Mouse (Mus musculus): Measurements from ENCODE around the gene Sept9.
A peak's percentile ranks its signal among the peaks of the same experiment; 100 is the strongest.

Gene Sept9

DNA sequence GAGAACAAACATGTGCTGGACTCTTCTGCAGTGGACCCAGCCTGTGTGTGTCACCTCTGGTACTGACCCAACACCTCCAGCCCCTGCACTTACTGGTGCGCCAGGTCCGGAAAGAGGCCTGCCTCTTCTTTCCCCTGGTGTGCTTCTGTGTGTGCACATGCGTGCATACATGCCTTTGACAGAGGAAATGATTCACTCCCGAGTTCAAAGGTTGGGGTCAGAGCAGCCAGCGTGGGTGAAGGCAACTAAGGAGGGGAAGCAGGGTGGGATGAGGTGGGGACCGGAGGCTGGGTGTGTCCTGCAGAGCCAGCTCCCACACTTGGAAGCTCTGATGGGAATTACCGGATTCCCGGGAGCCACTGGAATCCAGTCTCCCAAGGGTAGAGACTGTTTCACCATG lies 46.8 kb downstream of the Sept9 start:
- no peak for DNase-seq (ENCODE audit: inconsistent ontology term)

DNA sequence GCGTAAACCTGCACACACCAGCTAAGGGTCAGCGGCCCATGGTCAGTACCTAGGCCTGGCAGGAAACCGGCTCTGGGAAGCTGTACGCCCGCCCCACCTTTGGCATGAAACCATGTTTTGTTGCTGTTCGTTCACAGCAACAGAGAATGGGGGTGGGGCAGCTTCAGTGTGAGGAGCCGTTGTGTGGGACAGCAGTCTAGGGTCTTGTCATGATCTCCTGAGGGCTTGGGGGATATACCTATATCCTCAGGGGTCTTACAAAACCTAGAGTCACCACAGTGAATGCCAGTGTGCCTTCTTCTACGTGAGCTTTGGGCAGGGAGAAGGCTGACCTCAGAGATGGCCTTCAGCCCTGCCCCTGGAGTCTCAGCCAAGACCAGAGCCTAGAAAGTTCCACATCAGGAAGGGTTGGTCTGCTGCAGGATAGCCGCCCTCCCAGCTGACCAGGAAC lies 47.5 kb downstream of the Sept9 start:
- DNase-seq (ENCODE audit: inconsistent ontology term) = no peak

DNA sequence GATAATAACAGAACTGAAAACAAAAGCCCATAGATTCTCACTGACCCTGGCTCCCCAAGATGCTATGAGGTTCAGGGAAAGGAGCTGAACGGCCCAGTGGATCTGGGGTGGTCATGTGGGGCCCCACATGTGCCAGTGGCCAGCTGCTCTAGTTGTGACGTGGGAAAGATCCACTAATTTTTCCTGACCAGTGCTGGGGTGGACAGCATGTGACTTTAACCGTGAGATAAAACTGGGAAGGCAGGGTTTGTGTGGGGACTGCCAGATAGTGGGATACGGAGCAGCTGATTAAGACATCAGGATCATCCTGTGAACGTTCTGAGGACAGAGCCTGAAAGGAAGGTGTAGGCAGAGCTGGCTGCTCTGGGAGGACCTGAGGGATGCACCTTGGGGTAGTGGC lies 48.1 kb downstream of the Sept9 start:
- DNase-seq (ENCODE audit: inconsistent ontology term) = no peak

DNA sequence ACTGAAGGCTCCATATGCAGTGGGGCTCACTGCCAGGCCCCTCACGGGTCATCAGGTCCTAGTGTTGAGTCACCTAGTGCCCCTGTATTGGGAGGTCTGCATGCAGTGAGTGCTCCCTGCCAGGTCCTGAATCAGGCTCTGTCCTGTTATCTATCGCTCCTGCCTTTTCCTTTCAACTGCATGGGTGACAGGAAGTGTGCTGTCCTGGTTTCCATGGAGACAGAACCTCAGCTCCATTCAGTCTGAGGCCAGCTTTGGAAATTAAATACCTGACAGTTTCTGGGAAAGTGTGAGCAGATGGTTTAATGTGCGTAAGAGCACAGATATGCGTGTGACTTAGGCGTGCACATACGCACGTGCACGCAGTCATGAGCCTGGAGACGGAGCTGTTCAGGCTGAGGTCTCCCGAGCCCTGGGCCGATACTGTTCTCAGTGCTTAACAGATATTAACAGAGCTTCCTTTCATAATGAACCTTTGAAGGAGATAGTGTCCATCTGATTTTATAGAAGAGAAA lies 49.3 kb downstream of the Sept9 start:
- peak; percentile 78 for DNase-seq (ENCODE audit: inconsistent ontology term)

DNA sequence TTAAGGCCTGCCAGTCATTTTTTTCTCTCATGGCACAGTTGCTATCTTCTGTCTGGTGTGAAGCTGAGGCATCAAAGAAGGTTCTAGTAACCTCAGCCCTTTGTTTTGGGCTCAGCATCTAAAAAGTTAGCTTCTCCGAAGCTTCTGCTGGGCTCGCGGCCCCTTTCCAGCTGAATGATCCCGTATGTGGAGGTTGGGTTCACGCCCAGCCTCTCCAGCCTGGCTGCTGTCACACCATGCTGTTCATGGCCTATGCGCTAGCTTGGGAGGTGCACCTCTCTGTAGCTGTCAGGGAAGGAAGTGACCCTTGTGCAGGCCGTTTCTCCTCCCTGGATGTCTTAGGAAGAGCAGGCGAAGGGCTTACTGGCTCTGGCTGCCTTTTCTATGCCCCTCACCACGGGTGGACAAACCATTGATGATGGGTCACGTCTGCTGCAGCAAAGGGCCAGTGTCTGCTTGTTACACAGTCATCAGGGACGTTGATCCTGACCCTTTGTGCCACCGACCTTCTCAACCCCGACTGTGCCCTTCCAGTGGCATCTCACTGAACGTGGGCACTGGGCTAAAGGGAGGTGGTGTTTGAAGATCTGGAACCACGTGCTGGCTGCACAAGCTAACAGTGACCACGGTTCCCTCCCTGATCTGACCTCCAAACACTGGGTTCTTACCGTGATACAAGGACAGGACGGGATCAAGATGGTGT lies 50.0 kb downstream of the Sept9 start:
- DNase-seq (ENCODE audit: inconsistent ontology term) = peak; percentile 48

DNA sequence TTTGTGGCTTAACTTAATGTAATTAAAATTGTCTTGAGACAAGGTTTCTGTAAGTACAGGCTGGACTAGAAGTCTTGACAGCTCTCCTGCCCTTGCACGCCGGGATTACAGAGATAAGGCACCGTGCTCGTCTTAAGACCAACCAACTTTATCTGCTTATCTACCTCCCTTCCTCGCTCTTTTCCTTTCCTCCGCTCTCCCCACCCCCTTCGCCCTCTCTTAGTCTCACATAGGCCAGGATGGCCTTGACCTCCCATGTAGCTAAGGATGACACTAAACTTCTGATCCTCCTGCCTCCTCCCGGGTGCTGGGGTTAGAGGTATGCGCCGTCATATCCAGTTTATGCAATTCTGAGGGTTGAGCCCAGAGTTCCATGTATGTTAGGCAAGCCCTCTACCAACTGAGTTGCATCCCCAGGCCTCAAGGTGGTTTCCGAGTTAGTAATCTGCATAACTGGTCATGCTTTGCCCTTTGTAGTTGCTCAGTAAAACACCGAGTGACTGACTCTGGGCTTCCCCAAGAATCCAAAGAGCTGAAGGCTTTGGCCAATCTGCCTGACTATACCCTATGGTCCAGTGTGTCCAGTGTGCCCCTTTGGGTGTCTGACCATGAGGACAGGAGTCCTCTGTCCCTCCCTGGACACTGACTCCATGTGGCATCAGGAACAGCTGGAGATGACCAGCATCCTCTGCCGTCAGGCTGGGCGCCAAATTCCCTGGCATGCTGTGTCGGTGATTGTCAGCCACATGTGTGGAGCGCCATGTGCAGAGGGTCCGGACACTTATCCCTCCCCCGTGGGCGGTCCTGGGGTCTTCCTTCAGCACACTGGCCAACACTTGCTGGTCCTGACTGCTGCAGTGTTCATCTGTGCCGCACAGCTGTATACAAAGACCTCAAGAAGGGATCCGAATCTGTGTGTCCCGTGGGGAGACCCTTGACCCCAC lies 50.8 kb downstream of the Sept9 start:
- no peak for DNase-seq (ENCODE audit: inconsistent ontology term)

DNA sequence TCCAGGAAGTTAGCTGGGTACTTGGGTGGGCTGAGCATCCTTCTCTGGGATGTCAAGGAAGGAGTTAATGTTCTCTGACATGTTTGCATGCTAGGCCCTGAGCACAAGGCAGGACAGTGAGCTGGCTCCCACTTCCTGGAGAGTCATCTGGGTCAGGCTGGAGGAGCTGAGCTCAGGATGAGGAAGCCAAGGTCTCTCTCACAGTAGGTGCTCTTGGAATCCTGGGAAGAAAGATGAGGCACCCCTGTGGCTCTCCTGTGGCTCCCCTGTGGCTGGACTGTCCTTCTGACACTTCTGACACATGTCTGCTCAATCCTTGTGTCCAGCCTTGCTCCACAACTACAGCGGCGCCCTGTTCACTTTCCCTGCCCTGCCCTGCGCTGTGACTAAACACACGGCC lies 52.3 kb downstream of the Sept9 start:
- no peak for DNase-seq (ENCODE audit: inconsistent ontology term)

DNA sequence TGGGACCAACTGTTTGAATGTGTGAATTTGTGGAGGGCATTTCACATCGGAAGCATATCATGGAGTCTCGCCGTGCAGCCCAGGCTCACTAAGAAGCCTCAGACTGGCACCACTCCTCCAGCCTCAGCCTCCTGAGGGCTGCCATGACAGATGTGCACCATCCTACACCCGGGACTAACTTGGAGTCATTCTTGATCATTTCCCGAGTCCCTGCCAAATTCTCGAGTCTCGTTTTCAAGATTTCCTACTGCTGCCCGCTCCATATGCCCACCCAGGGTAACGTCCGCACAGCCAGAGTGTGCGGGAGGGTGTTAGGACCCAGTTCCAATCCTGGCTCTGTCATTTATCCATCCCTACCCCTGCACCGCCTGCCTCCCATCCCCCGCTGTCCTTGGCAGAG lies 53.4 kb downstream of the Sept9 start:
- DNase-seq (ENCODE audit: inconsistent ontology term) = no peak

DNA sequence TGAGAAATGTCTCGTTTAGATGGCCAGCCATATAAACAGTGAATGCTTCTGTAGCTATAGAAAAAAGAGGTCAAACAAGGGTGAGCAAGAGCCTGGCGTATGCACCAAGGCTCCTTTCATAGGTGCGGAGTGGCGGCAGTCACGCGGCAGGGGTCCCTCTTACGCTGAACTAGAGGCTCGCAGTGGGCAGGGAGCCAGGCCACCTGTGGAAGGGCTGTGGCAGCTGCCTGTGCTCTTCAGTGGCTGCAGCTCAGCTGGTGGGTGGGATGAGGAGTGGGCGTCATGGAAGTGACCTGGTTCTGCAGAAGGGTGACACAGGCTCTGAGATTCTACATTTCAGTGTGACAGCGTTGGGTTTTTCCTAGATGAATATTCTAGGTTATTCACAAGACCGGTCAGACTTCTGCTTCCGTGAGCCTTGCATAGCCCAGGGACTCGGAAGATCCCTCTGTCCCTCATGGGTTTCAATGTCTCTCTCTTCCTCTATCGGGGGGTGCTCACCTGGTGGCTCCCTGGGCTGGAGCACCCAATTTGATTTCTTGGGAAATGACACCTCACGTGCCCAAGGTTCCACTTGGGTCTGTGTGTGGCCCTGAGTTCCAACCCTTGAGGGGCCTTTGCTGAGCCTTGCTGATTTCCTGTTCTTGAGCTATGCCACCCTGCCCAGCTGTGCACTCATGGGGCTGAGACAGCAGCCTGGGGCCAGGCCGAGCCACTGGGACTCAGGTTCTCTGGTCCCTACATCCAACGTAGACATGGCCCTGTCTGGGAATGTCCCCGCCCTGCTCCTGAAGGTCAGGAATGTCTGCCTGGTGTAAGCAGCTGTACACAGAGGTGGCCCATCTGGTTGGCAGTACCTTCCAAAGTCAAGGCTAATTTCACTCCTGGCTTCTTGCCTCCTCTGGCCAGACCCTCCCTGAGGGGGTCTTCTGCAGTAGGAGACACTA lies 55.0 kb downstream of the Sept9 start:
- peak; percentile 76 for DNase-seq (ENCODE audit: inconsistent ontology term)

DNA sequence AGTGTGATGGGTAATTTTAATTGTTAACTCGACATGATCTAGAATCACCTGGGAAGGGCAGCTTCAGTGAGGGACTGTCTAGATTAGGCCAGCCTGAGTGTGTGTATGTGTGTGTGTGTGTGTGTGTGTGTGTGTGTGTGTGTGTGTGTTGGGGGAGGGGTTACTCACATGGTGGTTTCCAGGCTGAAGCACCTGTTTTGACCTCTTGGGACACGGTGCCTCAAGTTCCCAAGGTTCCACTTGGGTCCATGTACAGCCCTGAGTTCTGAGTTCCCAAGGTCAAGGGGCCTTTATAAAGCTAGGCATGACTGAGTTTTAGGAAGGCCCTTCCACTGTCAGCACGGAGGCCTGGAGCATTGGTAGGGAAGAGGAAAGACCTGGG lies 55.6 kb downstream of the Sept9 start:
- DNase-seq (ENCODE audit: inconsistent ontology term) = no peak

DNA sequence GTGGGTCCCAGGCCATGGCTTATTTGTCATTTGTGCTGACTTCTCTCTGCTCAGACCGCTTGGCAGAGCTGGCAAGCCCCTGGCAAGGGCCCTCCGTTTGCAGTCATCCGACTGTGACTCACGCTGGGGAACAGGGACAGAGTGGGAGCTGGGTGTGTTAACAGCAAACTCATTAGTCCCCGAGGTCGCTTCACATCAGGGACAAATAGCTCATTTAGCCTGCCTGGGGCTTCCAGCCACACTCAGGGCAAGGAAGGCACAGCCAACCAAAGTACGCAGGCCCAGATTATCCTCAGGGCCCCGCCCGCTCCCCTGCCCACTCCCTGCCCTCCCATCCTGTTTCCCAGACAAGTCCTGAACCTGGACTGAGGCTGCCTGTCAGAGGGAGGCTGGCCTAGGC lies 56.6 kb downstream of the Sept9 start:
- DNase-seq (ENCODE audit: inconsistent ontology term) = peak; percentile 93

DNA sequence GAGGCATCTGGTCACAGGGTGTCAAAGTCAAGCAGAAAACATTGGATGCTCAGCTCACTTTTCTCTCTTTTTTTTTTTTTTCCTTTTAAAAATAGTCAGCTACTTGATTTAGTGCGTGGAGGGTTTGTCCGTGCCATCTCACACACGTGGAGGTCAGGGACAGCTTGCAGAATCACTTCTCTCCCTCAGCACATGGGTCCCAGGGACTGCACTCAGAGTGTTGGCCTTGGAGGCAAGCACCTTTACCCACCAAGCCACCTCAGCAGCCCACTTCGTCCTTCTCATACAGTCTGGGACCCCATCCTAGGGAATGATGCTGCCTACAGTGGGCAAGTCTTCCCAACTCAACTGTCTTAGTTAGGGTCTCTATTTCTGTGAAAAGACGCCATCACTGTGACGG lies 57.4 kb downstream of the Sept9 start:
- DNase-seq (ENCODE audit: inconsistent ontology term) = no peak

DNA sequence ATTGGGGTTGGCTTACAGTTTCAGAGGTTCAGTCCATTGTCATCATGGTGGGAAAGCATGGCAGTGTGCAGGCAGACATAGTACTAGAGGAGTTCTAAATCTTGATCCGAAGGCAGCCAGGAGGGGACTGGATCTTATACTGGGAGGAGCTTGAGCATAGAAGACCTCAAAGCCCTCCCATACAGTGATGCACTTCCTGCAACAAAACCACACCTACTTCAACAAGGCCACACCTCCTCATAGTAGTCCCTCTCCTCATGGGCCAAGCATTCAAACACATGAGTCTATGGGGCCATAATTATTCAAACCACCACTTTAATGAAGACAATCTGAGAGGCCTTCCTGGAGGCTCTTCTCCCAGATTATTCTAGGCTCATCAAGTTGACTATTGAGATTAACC lies 57.8 kb downstream of the Sept9 start:
- no peak for DNase-seq (ENCODE audit: inconsistent ontology term)

DNA sequence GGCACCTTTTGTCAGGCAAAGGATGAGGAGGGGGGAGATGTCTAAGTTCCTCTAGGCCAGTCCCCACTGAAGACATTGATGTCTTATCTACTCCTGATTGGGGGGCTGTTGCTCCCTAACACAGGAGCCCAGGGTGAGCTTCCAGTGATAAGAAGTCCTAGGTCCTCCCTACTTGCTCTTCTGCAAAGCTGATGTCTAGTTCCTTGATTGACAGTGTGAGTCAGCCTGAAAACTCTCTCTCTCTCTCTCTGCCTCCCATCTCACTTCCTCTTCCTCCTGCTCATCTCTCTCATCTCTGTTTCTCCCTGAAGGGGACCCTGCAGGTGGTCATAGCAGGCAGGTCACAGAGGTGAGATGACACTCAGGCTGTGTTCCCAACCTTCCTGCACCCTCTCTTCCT lies 58.4 kb downstream of the Sept9 start:
- no peak for DNase-seq (ENCODE audit: inconsistent ontology term)

DNA sequence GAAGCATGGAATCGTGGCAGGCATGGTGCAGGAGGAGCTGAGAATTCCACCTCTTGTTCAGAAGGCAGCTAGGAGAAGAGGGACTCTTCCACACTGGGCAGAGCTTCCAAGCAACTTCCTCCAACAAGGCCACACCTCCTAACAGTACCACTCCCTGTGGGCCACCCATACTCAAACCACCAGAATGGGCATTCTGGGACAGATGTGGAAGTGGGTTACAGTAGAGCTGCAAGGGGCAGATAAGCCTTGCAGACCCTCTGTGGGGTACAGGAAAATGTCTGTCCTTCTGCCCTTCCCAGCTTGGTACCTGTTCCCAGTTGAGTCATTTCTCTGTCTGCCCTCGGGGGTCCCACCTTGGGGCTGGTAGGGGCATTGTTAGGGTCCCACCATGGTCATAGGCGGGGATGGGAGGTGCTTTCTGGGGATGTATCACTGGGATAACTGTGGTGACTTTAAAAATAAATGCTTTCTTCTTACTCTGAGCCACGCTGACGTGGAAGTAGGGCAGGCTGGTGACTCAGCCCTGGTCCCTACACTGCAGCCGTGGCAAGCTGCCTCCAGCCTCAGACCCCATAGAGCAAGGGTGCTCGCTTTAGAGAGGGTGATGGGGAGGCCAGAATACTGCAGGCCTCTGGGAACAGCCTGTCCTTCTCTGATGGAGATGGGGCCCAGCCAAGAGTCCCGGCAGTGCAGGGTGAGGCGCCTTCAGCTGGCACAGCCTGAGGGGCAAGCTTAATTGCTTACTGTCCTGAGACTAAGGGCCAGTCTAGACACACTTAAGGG lies 59.9 kb downstream of the Sept9 start:
- DNase-seq (ENCODE audit: inconsistent ontology term) = peak; percentile 71

DNA sequence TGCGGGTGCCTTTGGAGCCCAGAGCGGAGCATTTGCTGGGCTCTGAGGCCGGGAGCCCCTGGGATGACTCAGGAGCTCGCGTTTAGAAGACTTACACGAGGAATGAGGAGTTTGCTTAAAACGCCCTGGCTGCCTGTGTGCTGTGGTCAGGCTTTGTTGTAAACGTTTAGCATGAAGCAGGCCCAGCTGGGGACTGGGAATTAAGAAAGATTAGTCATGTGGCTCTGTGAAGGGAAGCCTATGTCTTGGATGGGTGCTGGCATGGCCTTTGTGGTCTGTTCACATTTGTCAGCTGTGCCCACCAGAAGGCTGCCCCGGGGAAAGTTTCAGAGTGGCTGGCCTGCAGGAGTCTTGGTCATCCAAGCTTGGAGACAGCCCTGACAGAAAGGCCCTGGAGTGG lies 61.2 kb downstream of the Sept9 start:
- DNase-seq (ENCODE audit: inconsistent ontology term) = peak; percentile 70

DNA sequence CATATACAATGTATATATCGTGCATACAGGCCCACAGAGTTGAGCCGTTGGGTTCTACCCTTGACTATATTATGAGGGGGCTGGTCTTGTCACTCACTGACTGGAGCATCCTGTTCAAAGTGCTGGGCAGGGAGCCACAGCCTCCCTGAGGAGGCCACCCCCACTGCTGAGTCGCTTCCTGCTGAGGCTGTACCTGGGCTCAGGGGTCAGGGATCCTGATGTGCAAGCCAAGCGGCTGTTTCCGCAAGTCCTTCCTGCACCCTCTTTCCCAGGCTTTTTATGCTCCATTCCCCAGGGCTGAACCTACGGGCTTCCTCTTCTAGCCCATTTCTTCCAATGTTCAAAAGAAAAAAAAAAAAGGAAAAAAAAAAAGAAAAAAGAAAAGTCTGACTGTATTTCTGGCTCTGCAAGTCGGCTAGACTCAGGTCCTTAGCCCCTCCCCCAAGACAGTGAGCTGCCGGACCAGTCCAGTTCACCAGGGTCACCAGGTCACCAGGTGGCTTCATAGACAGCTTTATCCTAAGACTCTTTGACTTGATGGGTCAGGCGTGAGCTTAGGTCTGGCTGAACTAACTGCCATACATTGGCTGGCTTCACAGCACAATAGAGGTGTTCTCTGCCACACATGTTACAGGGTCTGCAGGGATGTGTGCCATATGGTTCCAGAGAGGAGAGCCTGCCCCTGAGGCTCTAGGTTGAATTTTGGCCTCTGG lies 63.8 kb downstream of the Sept9 start:
- DNase-seq (ENCODE audit: inconsistent ontology term) = no peak

DNA sequence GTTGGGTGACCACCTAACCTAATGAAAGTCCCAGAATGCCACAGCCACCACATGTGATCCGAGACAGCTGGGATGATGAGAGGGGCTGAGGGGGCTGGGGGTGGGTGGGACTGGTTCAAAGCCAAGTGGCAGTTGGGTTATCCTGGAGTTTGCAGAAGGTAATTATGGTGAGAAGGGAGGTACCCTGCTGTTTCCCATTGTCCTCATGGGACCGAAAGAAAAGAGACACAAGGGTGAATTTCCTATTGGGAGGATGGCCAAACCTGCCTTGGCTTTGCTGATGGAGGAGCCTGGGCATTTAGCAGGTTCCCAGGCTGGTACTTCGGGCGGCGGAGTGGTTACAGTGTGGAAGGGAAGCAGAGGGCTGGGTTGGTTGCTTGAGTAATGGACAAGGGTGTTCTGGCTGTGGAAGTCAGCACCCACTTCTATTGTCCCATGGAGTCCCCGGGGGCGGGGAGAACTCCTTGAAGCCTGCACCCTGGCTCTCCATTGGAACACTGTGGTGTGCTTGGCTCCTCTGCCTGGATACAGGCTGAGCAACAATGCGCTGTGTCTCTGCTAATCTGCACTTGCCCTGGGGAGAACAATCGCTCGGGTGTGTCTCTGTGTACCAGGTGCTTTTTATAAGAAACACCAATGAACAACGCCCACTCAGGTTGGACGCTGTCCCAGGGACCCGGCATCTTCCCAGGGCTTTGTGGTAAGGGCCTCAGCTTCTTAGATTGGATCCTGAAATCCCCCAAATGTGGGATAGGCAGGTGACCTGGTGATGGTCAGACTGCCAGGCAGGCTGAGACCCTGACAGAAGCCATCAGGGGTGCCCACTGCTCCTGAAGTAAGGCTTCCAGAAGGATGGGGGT lies 64.9 kb downstream of the Sept9 start:
- DNase-seq (ENCODE audit: inconsistent ontology term) = no peak

DNA sequence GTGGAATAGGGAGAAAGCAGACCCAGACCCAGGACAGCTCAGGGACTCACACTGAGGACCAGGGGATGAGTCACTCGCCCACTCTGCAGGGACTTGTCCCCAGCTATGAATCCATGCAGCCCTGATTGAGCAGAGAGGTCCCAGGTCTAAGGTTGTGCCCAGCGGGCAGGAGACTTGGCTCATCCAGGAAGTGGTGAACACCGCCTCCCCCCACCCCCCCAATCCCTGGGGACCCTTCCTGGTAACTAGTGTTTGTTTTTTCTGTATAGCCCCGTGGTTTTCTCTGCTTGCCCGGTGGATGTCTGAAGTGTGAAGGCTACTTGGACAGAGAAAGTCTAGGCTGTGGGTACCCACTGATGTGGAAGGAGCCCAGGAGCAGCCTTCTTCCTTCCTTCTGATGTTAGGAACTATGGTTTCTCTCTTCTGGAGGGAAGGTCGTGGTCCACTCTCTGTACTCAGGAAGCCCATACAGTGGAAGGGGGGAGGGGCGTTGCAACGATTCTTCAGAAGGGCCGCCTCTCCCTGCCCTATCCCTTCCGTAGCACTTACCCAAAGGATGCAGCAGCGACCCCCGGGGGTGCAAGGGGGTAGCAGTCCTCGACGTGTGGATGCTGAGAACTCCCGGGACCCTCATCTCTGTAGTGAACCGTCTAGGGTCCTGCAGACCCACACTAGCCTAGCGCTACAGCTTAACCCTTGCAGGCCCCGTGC lies 66.0 kb downstream of the Sept9 start:
- DNase-seq (ENCODE audit: inconsistent ontology term) = peak; percentile 76
